Mouse (Mus musculus) layer of hippocampus, adult 9-10 months (tissue): ENCODE measurements around the gene Nsd2.
"Not testable (repeated sequence)": the region's sequence is repeated elsewhere in the genome, so short reads cannot be mapped to it uniquely, and the experiment has no call there.

Experiments
- DNase-seq: peaks from one replicate; pipeline ENCODE4 v3.0.0; 2022; ENCODE audit warnings: low spot score

Nsd2 gene

GRCm38 (mm10) chr5:33851466-33851865 is 30.9 kb downstream of the Nsd2 start:
- no peak for DNase-seq

GRCm38 (mm10) chr5:33853086-33853485 is 32.6 kb downstream of the Nsd2 start:
- DNase-seq = no peak

- no peak for DNase-seq
These were observed 33.5 kb downstream of the Nsd2 start for GRCm38 (mm10) chr5:33854019-33854418.

GRCm38 (mm10) chr5:33857693-33858092 is 37.2 kb downstream of the Nsd2 start:
- no peak for DNase-seq

- DNase-seq = no peak
These were observed 54.9 kb downstream of the Nsd2 start for GRCm38 (mm10) chr5:33875472-33875871.

GRCm38 (mm10) chr5:33881118-33881517 is 60.6 kb downstream of the Nsd2 start:
- no peak for DNase-seq

- DNase-seq = no peak
These were observed 72.9 kb downstream of the Nsd2 start for GRCm38 (mm10) chr5:33893406-33893805.

- no peak for DNase-seq
These were observed 74.6 kb downstream of the Nsd2 start for GRCm38 (mm10) chr5:33895116-33895515.

GRCm38 (mm10) chr5:33897158-33897557 is 76.6 kb downstream of the Nsd2 start:
- DNase-seq = no peak

- no peak for DNase-seq
These were observed 78.1 kb downstream of the Nsd2 start for GRCm38 (mm10) chr5:33898671-33899070.

GRCm38 (mm10) chr5:33899245-33899644 is 78.7 kb downstream of the Nsd2 start:
- no peak for DNase-seq

GRCm38 (mm10) chr5:33900101-33900500 is 79.6 kb downstream of the Nsd2 start:
- DNase-seq = no peak

- no peak for DNase-seq
These were observed 80.3 kb downstream of the Nsd2 start for GRCm38 (mm10) chr5:33900701-33901263.

- no peak for DNase-seq
These were observed 80.8 kb downstream of the Nsd2 start for GRCm38 (mm10) chr5:33901278-33901677.

GRCm38 (mm10) chr5:33902696-33903095 is 82.2 kb downstream of the Nsd2 start:
- no peak for DNase-seq

- no peak for DNase-seq
These were observed 82.7 kb downstream of the Nsd2 start for GRCm38 (mm10) chr5:33903176-33903575.

GRCm38 (mm10) chr5:33915031-33915430 is 94.5 kb downstream of the Nsd2 start:
- not testable (repeated sequence) for DNase-seq

- not testable (repeated sequence) for DNase-seq
These were observed 96.1 kb downstream of the Nsd2 start for GRCm38 (mm10) chr5:33916616-33917015.

GRCm38 (mm10) chr5:33919466-33919865 is 98.9 kb downstream of the Nsd2 start:
- DNase-seq = no peak

GRCm38 (mm10) chr5:33920037-33920436 is 99.5 kb downstream of the Nsd2 start:
- no peak for DNase-seq

- no peak for DNase-seq
These were observed 100.4 kb downstream of the Nsd2 start for GRCm38 (mm10) chr5:33920924-33921323.

GRCm38 (mm10) chr5:33921486-33922235 is 101.1 kb downstream of the Nsd2 start:
- DNase-seq = no peak

- no peak for DNase-seq
These were observed 102.0 kb downstream of the Nsd2 start for GRCm38 (mm10) chr5:33922566-33922965.

- no peak for DNase-seq
These were observed 105.6 kb downstream of the Nsd2 start for GRCm38 (mm10) chr5:33926170-33926569.
